Mouse (Mus musculus): ENCODE measurements around the gene Cab39l. TPM values are rescaled to one million over a fixed set of nuclear protein-coding genes. Genes with fewer than 3 reads are reported as not detected.
"Not testable (repeated sequence)": the region's sequence is repeated elsewhere in the genome, so short reads cannot be mapped to it uniquely, and the experiment has no call there.

Gene Cab39l
- 10 to 100 TPM; 13.6 to 18.5 TPM for total RNA-seq (2021)
- long read RNA-seq, experiment 1, transcript Cab39l-201 (11 exons, 3,037 nt): major isoform, 10 of 140 reads
- long read RNA-seq, experiment 1, partial matches to known transcripts: 0 of 140 reads
- long read RNA-seq, experiment 1, other reads (novel, unspliced or antisense): 130 of 140 reads
- long read RNA-seq, experiment 2, transcript Cab39l-201 (11 exons, 3,037 nt): major isoform, 6 of 167 reads
- long read RNA-seq, experiment 2, partial matches to known transcripts: 0 of 167 reads
- long read RNA-seq, experiment 2, other reads (novel, unspliced or antisense): 161 of 167 reads

DNA sequence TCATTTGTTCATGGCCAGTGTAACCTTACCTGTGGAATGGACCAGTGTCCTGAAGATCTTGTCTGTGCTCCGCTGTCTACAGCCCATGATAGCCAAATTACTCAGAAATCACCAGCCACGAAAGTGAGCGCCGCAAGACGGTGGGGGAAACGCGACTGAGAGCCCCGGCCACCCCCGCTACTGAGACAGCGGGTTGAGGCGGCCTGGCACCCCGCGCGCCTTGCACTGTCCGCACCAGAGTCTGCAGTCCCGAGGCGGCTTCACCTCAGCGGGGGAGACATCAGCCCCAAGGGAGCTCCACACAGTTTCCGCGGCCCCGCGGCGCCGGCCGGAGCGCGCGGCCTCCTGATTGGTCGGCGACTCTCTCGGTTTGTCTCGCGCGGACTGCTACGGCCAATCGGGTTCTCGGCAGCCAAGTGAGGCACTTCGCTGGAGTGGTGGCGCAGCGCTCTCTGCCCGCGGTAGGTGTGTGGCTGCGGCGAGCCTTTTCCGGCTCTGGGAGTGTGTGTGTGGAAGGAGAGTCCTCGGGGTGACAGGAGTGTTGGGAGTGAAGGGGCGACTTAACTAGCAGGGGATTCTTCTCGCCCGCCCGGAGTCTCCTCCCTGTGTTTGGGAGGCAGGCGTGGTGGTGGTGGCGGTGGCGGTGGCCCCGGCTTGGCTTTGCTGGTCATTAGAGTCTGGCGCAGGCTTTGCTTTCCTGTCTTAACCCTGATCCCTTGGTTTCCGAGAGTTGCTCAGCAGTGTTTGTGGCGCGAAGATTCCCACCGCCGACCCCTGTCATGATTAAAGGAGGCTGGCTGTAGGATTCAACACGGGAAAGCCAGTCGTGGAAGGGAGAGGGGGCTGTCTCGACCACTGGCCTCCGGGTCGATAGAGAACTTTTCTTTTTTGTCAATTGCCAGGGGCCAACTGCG lies at the start of gene Cab39l, which contains the start of gene Setdb2:
Gene Cab39l, plus strand, starts transcription at position 415 of the 914 bp plus-strand sequence.
Gene Setdb2, minus strand, starts transcription at position 327 of the 914 bp plus-strand sequence.
- intact Hi-C loops (cut with DNase I): no loop called here
- DNase-seq: peak; percentile 89 to 92

DNA sequence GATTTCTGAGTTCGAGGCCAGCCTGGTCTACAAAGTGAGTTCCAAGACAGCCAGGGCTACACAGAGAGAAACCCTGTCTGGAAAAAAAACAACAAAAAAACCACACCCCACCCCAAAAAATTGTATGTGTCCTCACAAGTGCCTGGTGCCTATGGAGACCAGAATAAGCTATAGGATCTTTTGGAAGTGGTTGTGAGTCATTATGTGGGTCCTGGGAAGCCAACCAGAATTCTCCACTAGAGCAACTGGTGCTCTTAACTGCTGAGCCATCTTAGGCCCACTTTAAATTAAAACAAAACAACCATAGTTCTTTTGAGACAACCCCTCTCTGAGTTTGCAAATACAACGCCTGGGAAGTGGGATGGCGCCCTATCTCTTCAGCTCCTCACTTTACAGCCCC lies 45.5 kb upstream of the Cab39l start, which contains the start of gene Phf11c:
Gene Phf11c, minus strand, starts transcription at position 101 of the 400 bp plus-strand sequence.
- DNase-seq: no peak
- intact Hi-C loops (cut with DNase I): no loop called here

- DNase-seq: no peak
- intact Hi-C loops (cut with DNase I): no loop called here
Measured at GRCm38 (mm10) chr14:59396999-59397398, 43.8 kb upstream of the Cab39l start.

DNA sequence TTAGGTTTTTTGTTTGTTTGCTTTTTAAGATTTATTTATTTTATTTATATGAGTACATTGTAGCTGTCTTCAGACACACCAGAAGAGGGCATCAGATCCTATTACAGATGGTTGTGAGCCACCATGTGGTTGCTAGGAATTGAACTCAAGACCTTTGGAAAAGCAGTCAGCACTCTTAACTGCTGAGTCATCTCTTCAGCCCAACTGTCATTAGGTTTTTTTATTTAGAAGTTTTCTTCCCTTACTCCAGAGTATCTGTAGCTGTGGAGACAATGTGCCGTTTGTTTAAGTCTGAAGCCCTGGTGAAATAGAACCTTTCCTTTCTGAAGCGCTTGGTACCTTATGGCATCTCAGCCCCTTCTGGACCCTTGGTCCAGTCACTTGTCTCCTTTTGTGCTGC lies 25.8 kb upstream of the Cab39l start:
- intact Hi-C loops (cut with DNase I); DNase-seq: not testable (repeated sequence)

DNA sequence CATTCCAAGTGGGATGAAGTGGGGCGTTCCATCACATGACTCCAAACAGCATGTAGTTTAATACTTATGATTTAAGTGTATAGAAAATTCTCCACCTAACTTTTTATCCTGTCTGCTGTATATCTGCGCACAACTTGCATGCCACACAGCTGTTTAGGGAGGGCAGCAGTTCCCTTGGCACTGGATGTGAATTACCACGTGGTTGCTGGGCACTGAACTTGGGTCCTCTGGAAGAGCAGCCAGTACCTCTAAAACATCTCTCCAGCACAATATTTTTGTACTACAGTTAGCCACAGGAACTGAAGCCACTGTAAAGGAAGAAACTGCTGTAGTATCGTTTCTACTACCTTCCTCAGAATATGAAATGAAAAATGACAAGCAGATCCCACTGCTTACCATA lies 22.6 kb upstream of the Cab39l start:
- intact Hi-C loops (cut with DNase I): no loop called here
- no peak for DNase-seq

DNA sequence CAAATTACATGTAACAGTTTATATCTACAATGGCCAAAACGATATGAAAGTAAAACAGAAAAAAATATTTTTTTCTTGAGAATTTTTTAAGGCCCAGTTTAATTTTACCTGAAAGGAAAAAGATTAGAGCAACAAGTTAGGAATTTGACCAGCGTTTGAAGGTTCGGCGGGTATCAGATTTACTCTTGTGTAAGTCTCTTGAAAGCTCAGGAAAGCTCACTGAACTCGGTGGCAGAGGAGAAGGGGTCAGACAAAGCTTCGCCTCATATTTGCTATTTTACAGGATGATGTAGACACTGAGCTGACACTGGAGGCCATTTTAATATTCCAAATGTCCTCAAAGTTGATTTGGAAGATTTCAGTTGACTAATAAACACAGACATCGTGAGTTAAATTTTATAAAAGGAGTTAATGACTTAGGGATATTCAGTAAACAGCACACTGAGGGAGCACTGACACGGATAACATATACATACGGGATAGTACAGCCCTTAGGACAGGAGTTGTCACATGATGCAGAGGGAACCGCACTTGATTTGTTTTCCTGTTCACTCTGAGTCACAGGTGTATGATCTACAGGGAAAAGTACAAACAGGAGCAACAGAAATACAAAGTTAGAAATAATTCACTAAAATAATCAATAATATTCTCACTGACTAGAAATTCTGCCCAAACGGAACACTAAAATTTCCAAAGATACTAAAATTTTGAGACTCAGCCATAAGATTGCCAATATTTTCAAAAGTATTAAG lies 17.7 kb upstream of the Cab39l start:
- intact Hi-C loops (cut with DNase I): no loop called here
- DNase-seq: no peak

- intact Hi-C loops (cut with DNase I): no loop called here
- DNase-seq: no peak
Measured at GRCm38 (mm10) chr14:59430556-59430955, 10.2 kb upstream of the Cab39l start.

GRCm38 (mm10) chr14:59433902-59434301 lies 6.9 kb upstream of the Cab39l start:
- intact Hi-C loops (cut with DNase I): no loop called here
- DNase-seq: no peak

DNA sequence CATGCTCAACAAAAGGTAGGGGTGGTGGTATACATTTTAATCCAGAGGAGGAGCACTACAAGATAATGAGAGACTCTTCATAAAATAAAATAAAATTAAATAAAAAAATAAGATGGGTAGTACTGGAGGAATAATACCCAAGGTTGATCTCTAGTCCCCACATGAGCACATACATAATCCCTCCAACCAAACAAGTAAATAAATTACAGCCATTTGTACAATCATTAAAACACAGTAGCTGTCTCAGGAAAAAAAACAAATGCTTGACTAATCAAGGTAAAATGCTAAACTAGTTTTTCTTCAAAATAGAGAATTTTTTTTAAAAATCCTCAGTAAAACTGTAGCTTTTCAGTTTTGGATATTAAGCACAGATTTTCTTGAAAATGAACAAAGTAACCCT lies 5.6 kb upstream of the Cab39l start:
- intact Hi-C loops (cut with DNase I): no loop called here
- no peak for DNase-seq

DNA sequence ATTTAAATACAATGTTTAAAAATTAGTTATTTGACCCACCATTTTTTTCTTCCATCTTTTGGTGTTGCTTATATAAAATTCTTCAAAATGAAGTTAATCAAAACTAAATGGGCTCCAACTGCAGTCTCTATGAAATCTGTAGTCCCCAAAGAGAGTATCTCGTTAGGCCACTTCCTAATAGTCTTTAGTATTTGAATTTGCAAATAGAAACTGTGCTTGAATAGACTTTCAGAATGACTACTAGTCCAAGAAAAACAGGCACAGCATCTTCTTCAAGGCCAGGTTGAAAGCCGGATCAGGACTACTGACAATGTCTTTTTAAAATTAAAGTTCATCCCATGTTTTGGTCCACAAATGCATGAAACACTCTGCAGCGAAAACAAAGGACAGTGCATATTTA lies 3.4 kb upstream of the Cab39l start:
- intact Hi-C loops (cut with DNase I): no loop called here
- no peak for DNase-seq

DNA sequence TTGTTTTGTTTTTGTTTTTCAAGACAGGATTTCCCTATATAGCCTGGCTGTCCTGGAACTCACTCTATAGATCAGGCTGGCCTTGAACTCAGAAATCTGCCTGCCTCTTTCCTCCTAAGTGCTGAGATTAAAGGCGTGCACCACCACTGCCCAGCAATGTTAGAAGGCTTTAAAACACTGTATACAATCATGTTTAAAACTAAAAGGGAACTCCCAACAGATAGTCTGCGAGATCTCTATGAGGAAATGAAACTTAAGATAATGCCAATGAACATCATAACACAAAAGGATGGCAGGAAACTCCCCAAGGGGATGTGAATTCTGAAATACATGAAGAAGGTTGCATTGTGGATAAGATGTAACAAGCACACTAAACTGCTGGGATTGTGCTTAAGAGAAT lies 2.3 kb upstream of the Cab39l start:
- intact Hi-C loops (cut with DNase I): no loop called here
- no peak for DNase-seq

- DNase-seq: no peak
- intact Hi-C loops (cut with DNase I): no loop called here
Measured at GRCm38 (mm10) chr14:59440039-59440438, 733 bp upstream of the Cab39l start.

DNA sequence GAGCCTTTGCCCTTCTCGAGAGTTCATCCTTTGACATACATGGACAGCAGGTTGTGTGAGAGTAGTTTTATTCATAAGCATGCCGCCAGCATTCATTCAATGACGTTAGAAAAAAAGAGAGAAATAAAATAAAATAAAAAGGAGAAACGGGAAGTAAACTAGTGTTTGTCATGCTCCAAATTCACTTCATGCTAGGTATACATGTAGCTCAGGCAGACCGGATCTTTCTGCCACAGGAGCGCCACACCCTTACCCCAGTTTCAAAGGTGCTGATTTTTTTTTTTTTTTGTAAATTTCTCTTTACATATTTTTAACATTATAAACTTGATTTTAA lies 667 bp downstream of the Cab39l start:
- DNase-seq: no peak
- intact Hi-C loops (cut with DNase I): no loop called here

- DNase-seq: no peak
- intact Hi-C loops (cut with DNase I): no loop called here
Measured at GRCm38 (mm10) chr14:59445421-59445820, 4.6 kb downstream of the Cab39l start.

DNA sequence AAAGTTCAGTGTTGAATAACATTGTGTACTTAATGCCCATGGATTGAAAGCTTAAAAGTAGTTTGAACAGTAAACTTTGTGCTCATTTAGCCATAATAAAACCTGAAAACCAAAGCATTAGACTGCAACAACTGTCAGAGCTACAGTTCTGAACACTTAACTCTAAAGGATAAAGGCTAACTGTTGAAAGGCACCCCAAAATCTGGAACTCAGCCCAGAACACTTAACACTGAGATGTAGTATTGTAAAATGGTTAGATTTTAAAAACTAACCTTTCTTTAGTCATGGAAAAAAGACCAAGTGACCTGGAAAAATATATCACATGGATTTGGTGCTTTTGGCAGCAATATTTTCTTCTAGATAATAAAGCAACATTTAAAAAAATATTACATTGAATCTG lies 7.2 kb downstream of the Cab39l start:
- no peak for DNase-seq

DNA sequence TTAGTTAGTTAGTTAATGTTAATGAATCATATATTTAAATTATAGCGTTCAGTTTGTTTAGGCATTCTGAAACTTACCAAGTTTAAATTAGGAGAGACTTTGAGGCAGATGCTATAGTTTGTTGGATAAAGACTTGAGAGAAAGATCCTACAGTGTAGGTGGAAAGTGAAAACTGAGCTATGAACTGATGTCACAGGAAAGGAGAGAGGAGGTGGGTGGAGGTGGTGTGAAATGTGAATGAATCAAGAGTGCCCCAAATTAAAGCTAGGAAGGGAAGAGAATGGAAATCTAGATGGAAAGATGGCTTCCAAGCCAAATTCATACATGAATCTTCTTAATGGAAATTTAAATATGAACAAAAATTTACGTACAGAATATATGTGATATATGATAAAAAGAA lies 25.7 kb downstream of the Cab39l start:
- DNase-seq: no peak
- intact Hi-C loops (cut with DNase I): no loop called here

More for the DNA sequence above, 7.2 kb downstream of the Cab39l start:
- intact Hi-C loops (cut with DNase I): no loop called here

DNA sequence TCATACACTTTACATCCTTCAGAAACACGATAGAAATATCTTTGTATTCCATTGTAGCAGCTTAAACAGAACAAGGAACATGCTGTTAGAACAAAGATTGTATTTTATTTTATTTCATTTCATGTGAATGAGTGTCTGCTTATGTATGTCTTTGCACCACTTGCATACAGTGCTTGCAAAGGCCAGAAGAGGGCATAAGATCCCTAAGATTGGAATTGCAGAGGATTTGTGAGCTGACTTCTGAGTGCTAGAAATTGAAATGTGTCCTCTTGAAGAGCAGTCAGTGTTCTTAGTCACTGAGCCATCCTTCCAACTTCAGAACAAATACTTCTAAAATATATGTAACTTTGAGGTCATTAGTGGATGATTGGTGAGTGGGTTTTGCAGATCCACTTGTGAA lies 27.0 kb downstream of the Cab39l start:
- intact Hi-C loops (cut with DNase I): loop anchor here (2.0 kb wide), 1 partner anchor 89 kb away; no protein-coding TSS in a partner anchor
- no peak for DNase-seq

DNA sequence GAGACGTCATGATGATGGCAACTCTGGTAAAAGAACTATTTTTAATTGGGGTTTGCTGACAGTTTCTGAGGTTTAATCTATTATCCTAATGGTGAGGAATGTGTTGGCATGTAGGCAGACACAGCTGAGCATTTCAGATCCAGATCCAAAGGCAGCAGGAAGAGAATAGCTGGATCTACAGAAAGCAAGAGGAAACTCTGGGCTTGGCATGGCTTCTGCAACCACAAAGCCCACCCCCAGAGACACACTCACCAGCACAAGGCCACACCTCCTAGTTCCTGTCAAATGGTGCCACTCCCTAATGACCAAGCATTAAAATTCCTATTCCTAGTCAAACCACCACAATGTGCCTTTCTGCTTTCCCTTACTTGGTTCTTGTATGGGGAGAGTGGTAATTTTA lies 30.0 kb downstream of the Cab39l start:
- DNase-seq: no peak
- intact Hi-C loops (cut with DNase I): no loop called here

DNA sequence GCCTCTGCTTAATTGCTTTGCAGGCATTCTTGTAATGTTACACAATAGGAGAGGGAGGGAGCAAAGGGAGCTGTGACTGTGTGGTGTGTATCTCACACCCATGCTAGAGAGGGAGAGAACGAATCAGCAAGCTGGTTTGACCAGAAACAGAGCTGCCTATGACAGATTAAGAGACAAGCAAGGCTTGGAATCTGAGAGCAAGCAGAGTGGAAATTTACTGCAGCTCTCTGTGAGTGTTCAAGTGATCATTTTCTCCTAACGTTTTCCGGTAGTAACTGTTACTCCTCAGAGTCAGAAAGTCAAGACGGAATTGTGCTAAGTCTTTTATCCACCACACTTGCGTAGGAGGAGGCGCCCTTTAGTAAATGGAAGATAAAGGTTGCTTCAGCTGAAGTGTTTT lies 37.9 kb downstream of the Cab39l start:
- no peak for DNase-seq
- intact Hi-C loops (cut with DNase I): no loop called here

GRCm38 (mm10) chr14:59485247-59485810 lies 44.6 kb downstream of the Cab39l start:
- intact Hi-C loops (cut with DNase I): loop anchor here (10.0 kb wide), 1 partner anchor 81 kb away; no protein-coding TSS in a partner anchor
- no peak for DNase-seq

GRCm38 (mm10) chr14:59492376-59492775 lies 51.6 kb downstream of the Cab39l start:
- DNase-seq: no peak
- intact Hi-C loops (cut with DNase I): no loop called here

Measured in gastrocnemius, postnatal 36 days (tissue).